Mouse (Mus musculus): ENCODE data around the gene Pifo.
A peak's percentile ranks its signal among the peaks of the same experiment; 100 is the strongest.
"Not testable (repeated sequence)": the region's sequence is repeated elsewhere in the genome, so short reads cannot be mapped to it uniquely, and the experiment has no call there.

The Pifo gene

GRCm38 (mm10) chr3:106014546-106014945 is at the start of gene Pifo:
Gene Pifo (minus strand): TSS chr3:106014646.
- ATAC-seq (ENCODE audit: insufficient number of reproducible peaks, low FRiP score, low TSS enrichment) = no peak

GRCm38 (mm10) chr3:106057966-106058365 is 43.5 kb upstream of the Pifo start:
- peak; percentile 88 for ATAC-seq (ENCODE audit: insufficient number of reproducible peaks, low FRiP score, low TSS enrichment)

GRCm38 (mm10) chr3:106051896-106052295 is 37.5 kb upstream of the Pifo start:
- no peak for ATAC-seq (ENCODE audit: insufficient number of reproducible peaks, low FRiP score, low TSS enrichment)

- no peak for ATAC-seq (ENCODE audit: insufficient number of reproducible peaks, low FRiP score, low TSS enrichment)
Observed at GRCm38 (mm10) chr3:106040306-106040705, 25.9 kb upstream of the Pifo start.

- ATAC-seq (ENCODE audit: insufficient number of reproducible peaks, low FRiP score, low TSS enrichment) = peak; percentile 96
Observed at GRCm38 (mm10) chr3:106032781-106033180, 18.3 kb upstream of the Pifo start, which contains the start of gene Chil5. Gene Chil5 (minus strand): TSS chr3:106032814.

- no peak for ATAC-seq (ENCODE audit: insufficient number of reproducible peaks, low FRiP score, low TSS enrichment)
Observed at GRCm38 (mm10) chr3:106024135-106024534, 9.7 kb upstream of the Pifo start.

- ATAC-seq (ENCODE audit: insufficient number of reproducible peaks, low FRiP score, low TSS enrichment) = peak; percentile 66; the same call in 1 of the 2 replicates
Observed at GRCm38 (mm10) chr3:106021840-106022239, 7.4 kb upstream of the Pifo start.

- ATAC-seq (ENCODE audit: insufficient number of reproducible peaks, low FRiP score, low TSS enrichment) = not testable (repeated sequence)
Observed at GRCm38 (mm10) chr3:106003360-106003759, 11.1 kb downstream of the Pifo start.

- peak; percentile 72 for ATAC-seq (ENCODE audit: insufficient number of reproducible peaks, low FRiP score, low TSS enrichment)
Observed at GRCm38 (mm10) chr3:106001416-106002370, 12.8 kb downstream of the Pifo start.

- no peak for ATAC-seq (ENCODE audit: insufficient number of reproducible peaks, low FRiP score, low TSS enrichment)
Observed at GRCm38 (mm10) chr3:106000707-106001375, 13.6 kb downstream of the Pifo start.

GRCm38 (mm10) chr3:105994730-105995129 is 19.7 kb downstream of the Pifo start:
- no peak for ATAC-seq (ENCODE audit: insufficient number of reproducible peaks, low FRiP score, low TSS enrichment)

GRCm38 (mm10) chr3:105991653-105992283 is 22.7 kb downstream of the Pifo start:
- ATAC-seq (ENCODE audit: insufficient number of reproducible peaks, low FRiP score, low TSS enrichment) = 0 out of 2 replicates have a peak, but pooled peaks have one; percentile 20

- ATAC-seq (ENCODE audit: insufficient number of reproducible peaks, low FRiP score, low TSS enrichment) = not testable (repeated sequence)
Observed at GRCm38 (mm10) chr3:105989611-105990010, 24.8 kb downstream of the Pifo start.

GRCm38 (mm10) chr3:105974174-105974573 is 40.3 kb downstream of the Pifo start:
- no peak for ATAC-seq (ENCODE audit: insufficient number of reproducible peaks, low FRiP score, low TSS enrichment)

- ATAC-seq (ENCODE audit: insufficient number of reproducible peaks, low FRiP score, low TSS enrichment) = no peak
Observed at GRCm38 (mm10) chr3:105973411-105973810, 41.0 kb downstream of the Pifo start, which contains the start of gene Ovgp1. Gene Ovgp1 (plus strand): TSS chr3:105973711.

- no peak for ATAC-seq (ENCODE audit: insufficient number of reproducible peaks, low FRiP score, low TSS enrichment)
Observed at GRCm38 (mm10) chr3:105971831-105972446, 42.5 kb downstream of the Pifo start.

- ATAC-seq (ENCODE audit: insufficient number of reproducible peaks, low FRiP score, low TSS enrichment) = no peak
Observed at GRCm38 (mm10) chr3:105960700-105961099, 53.7 kb downstream of the Pifo start.

- ATAC-seq (ENCODE audit: insufficient number of reproducible peaks, low FRiP score, low TSS enrichment) = no peak
Observed at GRCm38 (mm10) chr3:105959999-105960398, 54.4 kb downstream of the Pifo start, which contains the start of gene Atp5f1. Gene Atp5f1 (minus strand): TSS chr3:105960099.

GRCm38 (mm10) chr3:105959585-105959984 is 54.9 kb downstream of the Pifo start:
- ATAC-seq (ENCODE audit: insufficient number of reproducible peaks, low FRiP score, low TSS enrichment) = peak; percentile 67; the same call in 1 of the 2 replicates

- peak; percentile 89 for ATAC-seq (ENCODE audit: insufficient number of reproducible peaks, low FRiP score, low TSS enrichment)
Observed at GRCm38 (mm10) chr3:105958974-105959580, 55.4 kb downstream of the Pifo start, which contains the start of gene Wdr77. Gene Wdr77 (plus strand): TSS chr3:105959369.
